Mouse (Mus musculus) myocyte (in vitro differentiated cells): ENCODE results near the gene Apex2.

ENCODE experiments used
- MAX ChIP-seq: IDR thresholded peaks from one replicate; pipeline ENCODE4 v1.6.1; 2011; ENCODE audit warnings: low read depth, mild to moderate bottlenecking, control low read depth
- POLR2A ChIP-seq: IDR thresholded peaks from one replicate; pipeline ENCODE4 v1.6.1; 2011; ENCODE audit warnings: low read depth, mild to moderate bottlenecking, control low read depth, moderate library complexity; ENCODE audit not compliant: insufficient read length
- TCF12 ChIP-seq: IDR thresholded peaks from one replicate; pipeline ENCODE4 v1.6.1; 2011; ENCODE audit warnings: mild to moderate bottlenecking, control low read depth; ENCODE audit not compliant: poor library complexity, insufficient read depth, severe bottlenecking

DNA sequence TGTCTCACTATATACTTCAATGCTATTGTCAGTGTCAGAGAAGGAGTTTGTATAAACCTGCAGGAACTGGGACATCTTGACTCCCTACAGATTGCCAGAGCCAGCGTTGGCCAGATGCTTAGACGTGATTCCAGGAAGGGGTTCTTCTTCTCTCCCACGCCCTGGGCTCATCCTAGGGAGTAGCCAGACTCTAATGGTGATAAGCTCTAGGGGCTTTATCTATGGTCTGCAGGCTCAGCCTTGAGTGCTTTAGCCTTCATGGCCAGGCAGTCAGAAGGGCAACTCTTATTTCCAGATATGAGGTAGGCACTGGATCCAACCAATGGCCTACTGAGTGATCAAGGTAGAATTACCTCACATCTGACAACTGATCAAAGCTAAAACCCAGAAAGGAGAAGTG, 40.0 kb downstream of the Apex2 start:
- TF ChIP-seq POLR2A (no peak), TCF12 (no peak), MAX (no peak)
